Mouse (Mus musculus): Measurements from ENCODE around the gene Kifc1. TPM values are rescaled to one million over a fixed set of nuclear protein-coding genes. Genes with fewer than 3 reads are reported as not detected.
"Not testable (repeated sequence)": the region's sequence is repeated elsewhere in the genome, so short reads cannot be mapped to it uniquely, and the experiment has no call there.

Kifc1 gene
- total RNA-seq, 2 experiments from 2014 or later = 2.4 to 3.1 TPM

DNA sequence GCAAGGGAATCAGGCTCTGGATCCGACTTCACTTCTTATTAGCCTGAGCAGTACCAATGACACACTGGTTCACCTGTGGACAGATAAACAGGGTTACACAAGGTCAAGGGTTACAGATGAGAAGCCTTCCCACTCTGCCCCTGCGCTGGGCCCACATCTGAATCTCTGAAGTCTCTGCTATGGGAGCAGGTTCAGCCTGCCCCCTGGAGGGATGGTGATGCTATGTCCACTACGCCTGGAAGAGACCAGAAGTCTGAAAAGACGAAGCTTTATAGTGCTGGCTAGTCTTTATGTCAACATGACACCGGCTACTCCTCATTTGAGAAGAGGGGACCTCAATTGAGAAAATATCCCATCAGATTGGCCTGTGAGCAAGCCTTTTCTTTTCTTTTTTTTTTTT lies 14.7 kb downstream of the Kifc1 start:
- intact Hi-C loops (cut with DNase I); DNase-seq (ENCODE audit: low spot score in 2 of 2): not testable (repeated sequence)

DNA sequence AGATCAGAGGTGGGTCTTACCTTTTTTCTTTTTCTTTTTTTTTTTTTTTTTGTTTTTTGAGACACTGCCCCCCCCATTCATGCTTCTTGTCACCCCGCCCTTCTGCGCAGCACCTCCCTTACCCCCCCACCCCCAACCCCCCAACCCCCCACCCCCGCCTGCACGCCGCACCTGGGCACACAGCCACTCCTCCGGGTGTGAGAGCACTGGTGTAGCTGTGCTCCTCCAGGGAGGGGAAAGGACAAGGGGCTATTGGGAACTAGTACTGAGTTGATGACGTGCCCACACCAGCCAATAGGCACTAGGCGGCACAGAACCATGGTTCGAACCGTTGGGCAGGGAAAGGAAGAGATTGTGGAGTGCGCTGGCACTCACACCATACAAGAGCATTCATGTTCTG lies 16.1 kb downstream of the Kifc1 start:
- DNase-seq (ENCODE audit: low spot score in 2 of 2) = no peak
- intact Hi-C loops (cut with DNase I) = no loop called here

DNA sequence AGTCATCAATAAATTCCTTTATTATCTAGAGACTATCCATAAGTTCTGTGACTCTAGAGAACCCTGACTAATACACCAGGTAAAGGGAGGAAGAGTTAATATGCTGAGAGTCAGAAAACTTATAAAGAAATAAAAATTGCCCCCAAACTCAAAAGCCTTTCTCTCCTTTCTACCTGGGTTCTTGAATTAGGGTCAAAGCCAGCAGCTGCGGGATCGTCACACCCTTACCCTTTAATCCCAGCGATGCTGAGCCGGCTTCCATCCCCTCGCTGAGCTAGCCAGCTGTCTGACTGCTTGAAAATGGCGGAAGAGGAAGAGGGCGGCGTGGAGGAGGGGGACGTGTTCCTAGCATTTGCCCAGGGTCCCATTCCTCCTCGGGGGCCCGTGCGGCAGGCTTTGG lies 16.9 kb downstream of the Kifc1 start, which contains the start of gene Gm7029:
Gene Gm7029 (plus strand): TSS at position 301 of the 400 bp plus-strand sequence.
- DNase-seq (ENCODE audit: low spot score in 2 of 2); intact Hi-C loops (cut with DNase I): not testable (repeated sequence)

DNA sequence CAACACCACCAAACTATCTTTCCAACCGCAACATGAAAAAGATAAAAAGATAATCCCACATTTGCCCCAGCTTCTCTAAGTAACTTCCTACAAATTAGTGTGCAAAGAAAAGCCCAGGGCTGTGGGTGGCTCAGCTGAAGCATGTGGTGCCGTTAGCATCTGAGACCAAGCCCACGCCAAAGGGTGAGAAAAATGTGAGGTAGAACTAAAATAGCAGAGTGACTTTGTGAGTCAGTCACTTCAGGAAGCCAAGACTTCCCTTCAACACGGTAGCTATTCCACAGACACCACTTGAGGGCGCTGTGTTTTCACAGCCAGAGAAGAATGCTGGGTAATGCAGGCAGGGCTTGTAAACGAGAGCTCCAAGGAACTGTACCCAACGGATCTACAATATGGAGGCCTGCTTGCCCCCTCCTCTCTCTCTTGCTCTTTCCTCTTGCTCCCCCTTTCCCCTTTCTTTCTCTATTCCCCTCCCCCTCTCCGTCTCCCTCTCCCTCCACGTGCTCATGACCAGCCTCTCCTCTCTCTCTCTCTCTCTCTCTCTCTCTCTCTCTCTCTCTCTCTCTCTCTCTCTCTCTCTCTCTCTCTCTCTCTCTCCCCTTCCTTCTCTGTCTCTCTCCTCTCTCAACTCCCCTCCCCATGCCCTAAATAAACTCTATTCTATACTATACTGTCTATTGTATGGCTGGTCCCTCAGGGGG lies 25.0 kb downstream of the Kifc1 start:
- DNase-seq (ENCODE audit: low spot score in 2 of 2) = peak; percentile 79 to 81
- intact Hi-C loops (cut with DNase I) = no loop called here

DNA sequence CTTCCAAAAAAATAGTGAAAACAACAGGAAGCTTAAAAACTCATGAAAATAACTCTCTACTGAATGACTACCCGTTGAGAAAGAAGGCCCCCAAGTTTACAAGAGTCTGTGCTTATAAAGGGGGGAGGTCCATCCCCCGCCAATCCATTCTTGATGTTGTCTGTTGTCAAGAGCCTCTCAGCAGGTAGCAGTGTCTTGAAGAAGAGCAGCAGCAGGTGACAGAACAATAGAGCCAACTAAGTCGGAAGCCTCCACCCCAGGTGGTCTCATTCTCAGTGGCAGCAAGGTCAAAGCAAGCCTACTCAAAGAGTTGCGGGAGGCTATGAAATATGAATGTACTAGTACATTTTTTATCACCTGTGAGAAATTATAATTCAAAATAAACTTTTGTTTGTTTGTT lies 32.6 kb downstream of the Kifc1 start:
- no peak for DNase-seq (ENCODE audit: low spot score in 2 of 2)
- intact Hi-C loops (cut with DNase I) = no loop called here

DNA sequence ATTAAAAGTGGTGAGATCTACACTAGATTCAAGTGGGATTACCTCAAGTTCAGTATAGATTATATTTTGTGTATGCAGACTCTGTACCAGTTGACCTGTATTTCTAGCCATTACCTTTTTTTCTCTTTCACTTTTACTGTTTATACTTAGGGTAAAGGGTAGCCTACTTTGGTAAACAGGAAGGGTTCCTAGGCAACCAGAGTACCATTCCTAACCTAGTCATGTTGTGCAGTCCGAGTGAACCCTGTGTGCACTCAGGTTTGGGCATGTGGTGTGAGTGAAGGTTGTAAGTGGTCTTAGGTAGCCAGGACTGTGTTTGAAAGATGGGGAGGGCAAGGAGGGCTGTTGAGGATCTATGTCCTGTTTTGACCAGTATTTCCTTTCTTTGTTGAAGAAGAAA lies 39.1 kb downstream of the Kifc1 start:
- intact Hi-C loops (cut with DNase I) = no loop called here
- no peak for DNase-seq (ENCODE audit: low spot score in 2 of 2)

DNA sequence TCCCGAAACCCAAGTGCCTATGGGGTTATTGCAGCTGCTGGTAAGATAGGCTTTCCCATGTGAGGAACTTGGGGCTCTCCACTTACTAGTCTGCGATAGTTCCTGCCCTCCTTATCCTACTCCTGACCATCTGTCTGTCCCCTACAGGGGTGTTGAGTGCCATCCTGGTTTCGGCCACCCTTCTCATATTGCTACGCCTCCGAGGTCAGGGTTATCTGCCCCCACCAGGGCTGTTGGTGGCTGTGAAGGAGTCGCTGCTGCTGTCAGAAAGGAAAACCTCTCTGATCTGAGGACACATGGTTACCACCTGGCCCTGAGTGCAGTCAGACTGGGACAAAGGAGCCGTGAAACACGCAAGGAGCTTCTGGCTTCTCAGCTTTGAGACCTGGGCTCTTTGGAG lies 42.3 kb downstream of the Kifc1 start:
- no peak for DNase-seq (ENCODE audit: low spot score in 2 of 2)
- intact Hi-C loops (cut with DNase I) = no loop called here

DNA sequence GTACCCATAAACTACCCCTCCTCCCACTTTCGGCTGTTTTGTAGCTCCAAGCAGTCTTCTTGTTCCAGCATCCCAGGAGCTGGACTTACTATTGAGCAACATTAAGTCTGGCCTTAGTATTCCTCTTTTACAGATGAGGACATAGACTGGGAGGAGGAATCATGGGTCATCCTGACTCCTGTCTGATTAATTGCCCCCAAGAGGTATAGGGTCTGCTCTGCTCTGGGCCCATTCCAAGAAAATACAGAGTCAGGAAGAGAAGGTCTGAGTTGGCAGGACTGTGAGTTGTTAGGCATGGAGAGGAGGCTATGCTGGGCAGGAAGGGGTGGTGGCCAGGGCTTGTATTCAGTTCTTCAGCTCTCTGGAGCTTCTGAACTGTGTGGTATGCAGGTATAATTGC lies 46.3 kb downstream of the Kifc1 start:
- no peak for DNase-seq (ENCODE audit: low spot score in 2 of 2)
- intact Hi-C loops (cut with DNase I) = no loop called here

DNA sequence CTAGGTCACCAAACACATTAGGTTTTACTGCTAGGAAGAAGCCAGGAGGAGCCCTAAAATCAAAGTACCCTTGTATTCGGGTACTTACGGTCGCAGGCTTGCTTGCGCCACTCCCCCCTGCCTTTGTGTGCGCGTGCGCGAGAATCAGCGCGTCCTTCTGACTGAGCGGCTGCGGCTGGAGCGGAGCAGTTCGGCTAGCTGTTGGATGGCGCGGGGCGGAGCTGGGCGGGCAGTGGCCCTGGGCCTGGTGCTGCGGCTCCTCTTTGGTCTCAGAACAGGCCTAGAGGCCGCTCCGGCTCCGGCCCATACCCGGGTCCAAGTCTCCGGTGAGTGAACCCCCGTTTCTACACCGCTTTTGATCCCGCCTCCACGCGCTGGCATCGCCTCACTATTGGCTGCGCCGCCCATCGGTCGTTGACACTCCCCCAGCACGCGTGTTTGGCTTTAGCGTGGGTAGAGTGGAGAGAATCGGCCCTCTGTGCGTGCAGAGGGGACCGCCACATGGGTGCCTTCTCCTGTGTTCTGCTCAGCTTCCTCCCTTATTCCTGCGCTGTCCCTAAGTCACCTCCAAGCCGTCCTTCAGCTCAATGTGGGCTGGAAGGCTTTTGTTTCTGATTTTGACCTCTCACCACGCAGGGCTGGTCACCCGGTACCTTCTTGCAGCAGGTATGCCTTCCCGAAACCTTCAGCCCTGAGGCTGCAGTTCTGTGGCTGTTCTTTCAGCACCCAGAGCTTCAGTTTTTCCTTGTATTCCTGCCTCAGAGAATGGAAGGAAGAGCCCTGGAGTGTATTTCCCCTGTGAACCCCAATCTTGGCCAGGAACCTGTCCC lies 47.3 kb downstream of the Kifc1 start, which contains the start of gene Cd320:
Gene Cd320 (plus strand): TSS at position 126 of the 830 bp plus-strand sequence.
- intact Hi-C loops (cut with DNase I) = no loop called here
- peak; percentile 94 to 95 for DNase-seq (ENCODE audit: low spot score in 2 of 2)

DNA sequence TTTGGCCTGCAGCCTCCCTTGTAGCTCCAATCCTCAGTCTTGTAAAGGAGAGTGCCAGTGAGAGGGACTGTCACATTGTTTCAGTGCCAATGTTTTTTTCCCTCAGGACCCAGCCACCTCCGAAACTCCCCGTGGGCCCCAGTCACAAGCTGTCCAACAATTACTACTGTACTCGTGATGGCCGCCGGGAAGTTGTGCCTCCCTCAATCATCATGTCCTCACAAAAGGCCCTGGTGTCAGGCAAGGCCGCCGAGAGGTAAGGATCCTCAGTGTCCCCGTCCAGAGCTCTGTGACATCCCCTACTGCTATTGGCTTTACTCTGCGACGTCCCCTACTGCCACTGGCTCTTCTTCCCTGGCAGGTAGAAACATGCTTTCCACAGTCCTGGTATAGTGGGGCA lies 60.9 kb downstream of the Kifc1 start:
- no peak for DNase-seq (ENCODE audit: low spot score in 2 of 2)
- intact Hi-C loops (cut with DNase I) = no loop called here

DNA sequence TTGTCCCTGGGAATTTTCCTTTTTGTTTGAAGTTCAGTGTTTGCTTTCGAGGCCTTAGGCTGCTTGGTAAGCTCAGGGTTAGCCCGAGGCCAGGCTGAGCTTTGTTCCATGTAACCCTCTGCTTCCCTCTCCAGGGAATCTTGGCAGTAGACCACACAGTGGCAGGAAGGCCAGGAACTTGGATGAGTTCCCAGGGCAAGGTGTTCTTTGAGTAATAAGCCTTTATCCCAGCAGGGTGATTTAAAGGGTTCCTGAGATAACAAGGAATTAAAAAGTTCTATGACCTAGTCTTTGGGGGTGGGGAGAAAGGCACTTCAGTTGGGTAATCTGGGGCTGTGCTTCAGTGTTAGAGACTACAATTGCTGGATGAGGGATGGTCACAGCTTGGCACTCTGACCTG lies 61.6 kb downstream of the Kifc1 start:
- intact Hi-C loops (cut with DNase I) = no loop called here
- no peak for DNase-seq (ENCODE audit: low spot score in 2 of 2)

DNA sequence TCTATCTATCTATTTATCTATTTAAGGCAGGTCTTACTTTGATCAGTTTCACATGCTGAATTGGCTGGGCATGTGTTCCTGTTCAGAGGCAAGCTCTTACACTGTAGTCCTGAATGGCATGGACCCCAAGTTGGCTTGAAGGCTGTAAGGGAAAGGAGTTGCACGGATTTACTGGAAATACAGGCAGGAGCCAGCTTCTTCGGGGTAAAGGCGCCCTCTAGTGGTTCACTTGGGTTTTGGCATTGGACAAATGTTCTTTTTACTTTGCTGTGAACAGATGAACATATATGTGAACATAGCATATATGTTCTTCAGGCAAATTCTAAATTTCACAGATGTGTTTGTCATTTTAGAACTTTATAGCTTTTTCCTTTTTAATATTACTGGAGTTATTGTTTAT lies 63.6 kb downstream of the Kifc1 start:
- peak; percentile 48 to 65 for DNase-seq (ENCODE audit: low spot score in 2 of 2)
- intact Hi-C loops (cut with DNase I) = no loop called here

Small RNAs within 50 kb of the gene (microRNA-seq; reads per million reads assigned to microRNA genes)
- gene Gm27740 = not detected

Other genes starting within 250 kb of the Kifc1 start
- gene Hnrnpm, start 203.8 kb downstream of the Kifc1 start, total RNA-seq (2021) = 100 to 1,000 TPM; 102 to 150 TPM
- 10 to 100 TPM; 90.2 to 97.0 TPM for gene March2, start 172.0 kb downstream of the Kifc1 start, total RNA-seq (2021)
- 100 to 1,000 TPM; 328 to 372 TPM for gene Rab11b, start 130.1 kb downstream of the Kifc1 start, total RNA-seq (2021)
- 1 to 10 TPM; 3.3 to 4.8 TPM for gene Angptl4, start 108.8 kb downstream of the Kifc1 start, total RNA-seq (2021)
- gene Kank3, start 80.1 kb downstream of the Kifc1 start, total RNA-seq (2021) = 10 to 100 TPM; 27.0 to 44.8 TPM
- gene Rps28, start 66.1 kb downstream of the Kifc1 start, total RNA-seq (2021) = 100 to 1,000 TPM; 651 to 708 TPM
- gene Ndufa7, start 66.1 kb downstream of the Kifc1 start, total RNA-seq (2021) = 100 to 1,000 TPM; 212 to 213 TPM
- gene Cd320, start 47.6 kb downstream of the Kifc1 start, total RNA-seq (2021) = 10 to 100 TPM; 24.8 to 27.5 TPM
- not detected for gene Gm7029, start 16.8 kb downstream of the Kifc1 start, total RNA-seq (2021)
- gene Platr17, start 14.5 kb upstream of the Kifc1 start, total RNA-seq (2021) = under 1 TPM; 0.70 to 0.96 TPM
- 10 to 100 TPM; 29.9 to 32.9 TPM for gene Daxx, start 18.8 kb upstream of the Kifc1 start, total RNA-seq (2021)
- gene Tapbp, start 25.2 kb upstream of the Kifc1 start, total RNA-seq (2021) = 10 to 100 TPM; 35.0 to 38.3 TPM
- gene Zbtb22, start 25.2 kb upstream of the Kifc1 start, total RNA-seq (2021) = 10 to 100 TPM; 29.4 to 40.1 TPM
- 10 to 100 TPM; 46.9 to 71.0 TPM for gene Rgl2, start 38.9 kb upstream of the Kifc1 start, total RNA-seq (2021)
- gene Pfdn6, start 49.7 kb upstream of the Kifc1 start, total RNA-seq (2021) = 10 to 100 TPM; 96.1 to 98.3 TPM
- 10 to 100 TPM; 12.6 to 15.0 TPM for gene Wdr46, start 50.0 kb upstream of the Kifc1 start, total RNA-seq (2021)
- gene B3galt4, start 60.8 kb upstream of the Kifc1 start, total RNA-seq (2021) = 1 to 10 TPM; 5.5 to 6.7 TPM
- gene Vps52, start 65.2 kb upstream of the Kifc1 start, total RNA-seq (2021) = 10 to 100 TPM; 84.5 to 87.0 TPM
- 100 to 1,000 TPM; 291 to 302 TPM for gene Rps18, start 65.3 kb upstream of the Kifc1 start, total RNA-seq (2021)
- gene H2-K1, start 109.7 kb upstream of the Kifc1 start, total RNA-seq (2021) = 10 to 100 TPM; 17.2 to 19.3 TPM
- 10 to 100 TPM; 33.5 to 35.9 TPM for gene Ring1, start 134.0 kb upstream of the Kifc1 start, total RNA-seq (2021)
- gene H2-Ke6, start 137.4 kb upstream of the Kifc1 start, total RNA-seq (2021) = 10 to 100 TPM; 35.7 to 36.6 TPM
- gene Slc39a7, start 141.0 kb upstream of the Kifc1 start, total RNA-seq (2021) = 100 to 1,000 TPM; 101 to 105 TPM
- 10 to 100 TPM; 81.9 to 87.8 TPM for gene Rxrb, start 141.2 kb upstream of the Kifc1 start, total RNA-seq (2021)
- gene Col11a2, start 148.8 kb upstream of the Kifc1 start, total RNA-seq (2021) = 10 to 100 TPM; 15.1 to 16.3 TPM
- gene H2-Oa, start 201.7 kb upstream of the Kifc1 start, total RNA-seq (2021) = under 1 TPM in 1 of 2 experiments, not detected in 1; 0.79 TPM
- 10 to 100 TPM; 26.1 to 28.5 TPM for gene H2-DMa, start 228.9 kb upstream of the Kifc1 start, total RNA-seq (2021)
- gene Brd2, start 232.0 kb upstream of the Kifc1 start, total RNA-seq (2021) = 100 to 1,000 TPM; 183 to 189 TPM

All from left cerebral cortex, postnatal 36 days (tissue).